In the genomic region with DNA sequence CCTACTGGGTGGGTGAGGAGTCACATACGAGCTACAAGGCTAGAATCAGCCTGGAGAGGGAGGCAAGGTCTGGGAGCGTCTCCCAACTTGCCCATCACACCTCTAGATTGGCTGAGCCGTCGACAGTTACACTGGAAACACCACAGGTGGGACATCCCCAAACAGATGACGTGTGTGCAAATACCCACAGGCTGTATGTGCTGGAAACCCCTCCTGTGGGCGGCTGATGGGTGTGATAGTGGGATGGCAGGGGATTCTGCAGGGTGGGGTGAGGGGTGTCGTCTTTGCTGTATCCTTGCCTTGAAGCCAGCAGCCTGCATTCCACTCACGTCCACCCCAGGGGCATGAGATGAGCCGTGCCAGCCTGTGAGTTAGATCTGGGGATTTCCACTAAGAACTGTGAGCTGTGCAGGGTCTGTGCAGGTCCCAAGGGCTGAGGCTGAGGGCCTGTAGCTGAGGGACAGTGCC, we compare ENCODE assay signal across 8 mouse cellular contexts. TPM values are rescaled to one million over a fixed set of nuclear protein-coding genes. Genes with fewer than 3 reads are reported as not detected.
A peak's percentile ranks its signal among the peaks of the same experiment; 100 is the strongest.
DNase-seq lines count a peak whose midpoint lies in the region; ATAC-seq and TF ChIP-seq lines count a peak whose summit lies in the region.

No protein-coding gene starts in this region.

- no peak for TF ChIP-seq EP300 in liver, postnatal 0 days (IDR thresholded peaks at IDR 0.05; ENCODE audit: low read depth)

- H3K9ac ChIP-seq in heart, embryonic 15.5 days = peak overlapping the region; percentile 65
- H3K9ac ChIP-seq in forebrain, embryonic 16.5 days (replicated peaks; ENCODE audit: low read depth, low read length) = peak overlapping the region; percentile 72
- peak overlapping the region; percentile 55 for H3K9ac ChIP-seq in liver, postnatal 0 days (replicated peaks)

- H3K4me3 ChIP-seq in heart, embryonic 15.5 days = peak overlapping the region; percentile 67
- H3K4me3 ChIP-seq in forebrain, embryonic 16.5 days (replicated peaks; ENCODE audit: low read length) = peak overlapping the region; percentile 56
- H3K4me3 ChIP-seq in liver, postnatal 0 days (ENCODE audit: low read depth, low read length) = peak overlapping the region; percentile 51

- H3K9me3 ChIP-seq in heart, embryonic 15.5 days (replicated peaks) = no peaks in the 10 kb centered on the region
- no peaks in the 10 kb centered on the region for H3K9me3 ChIP-seq in forebrain, embryonic 16.5 days (ENCODE audit: control insufficient read depth, low read length)
- no peaks in the 10 kb centered on the region for H3K9me3 ChIP-seq in liver, postnatal 0 days (ENCODE audit: low read length)

- H3K4me1 ChIP-seq in heart, embryonic 15.5 days (replicated peaks) = peaks cover 43% of the 10 kb centered on the region
- peaks cover 25% of the 10 kb centered on the region for H3K4me1 ChIP-seq in forebrain, embryonic 16.5 days (replicated peaks; ENCODE audit: control insufficient read depth, insufficient read depth, low read length)
- H3K4me1 ChIP-seq in liver, postnatal 0 days (ENCODE audit: insufficient read depth) = peaks cover 36% of the 10 kb centered on the region

- TF ChIP-seq CTCF in liver, postnatal 0 days (IDR thresholded peaks at IDR 0.05; ENCODE audit: low read depth) = no peak

- peaks cover 8% of the 10 kb centered on the region; the same call in 1 of the 2 replicates for H3K36me3 ChIP-seq in heart, embryonic 15.5 days
- no peaks in the 10 kb centered on the region for H3K36me3 ChIP-seq in forebrain, embryonic 16.5 days (ENCODE audit: control insufficient read depth, insufficient read depth)
- 0 out of 2 replicates have a peak, but pooled peaks cover 2% of the 10 kb centered on the region for H3K36me3 ChIP-seq in liver, postnatal 0 days (replicated peaks; ENCODE audit: insufficient read depth, low read length)

- peak overlapping the region; percentile 97 for H3K27ac ChIP-seq in heart, embryonic 15.5 days
- no peak overlapping the region for H3K27ac ChIP-seq in forebrain, embryonic 16.5 days (ENCODE audit: low read length)
- H3K27ac ChIP-seq in liver, postnatal 0 days (ENCODE audit: low read depth) = peak overlapping the region; percentile 90; the same call in 1 of the 2 replicates

- WGBS in heart, embryonic 15.5 days = 41% methylated on average over 9 of the region's 9 CpGs
- WGBS in forebrain, embryonic 16.5 days = 65% methylated on average over 9 of the region's 9 CpGs
- WGBS in liver, postnatal 0 days (ENCODE audit: insufficient replicate concordance) = 56% methylated on average over 9 of the region's 9 CpGs

- peak overlapping the region; percentile 79 for H3K4me2 ChIP-seq in heart, embryonic 15.5 days
- H3K4me2 ChIP-seq in forebrain, embryonic 16.5 days (ENCODE audit: low read length) = peak overlapping the region; percentile 76
- H3K4me2 ChIP-seq in liver, postnatal 0 days (ENCODE audit: low read depth, low read length) = peak overlapping the region; percentile 73

- no peak for DNase-seq in heart, adult 9 months (ENCODE audit: low spot score in 2 of 2)
- DNase-seq in MN1 (ENCODE audit: low spot score) = peak; percentile 21
- DNase-seq in liver, postnatal 0 days = no peak
- no peak for DNase-seq in embryo, embryonic 9.5 days (ENCODE audit: extremely low spot score)
- DNase-seq in spleen, adult 12 weeks (ENCODE audit: low spot score) = no peak
- DNase-seq in kidney, adult 8-10 months = no peak

- ATAC-seq in heart, embryonic 15.5 days (replicated peaks; ENCODE audit: insufficient number of reproducible peaks, insufficient read depth, low FRiP score, low read depth) = no peak
- ATAC-seq in forebrain, embryonic 16.5 days = 0 out of 2 replicates have a peak, but pooled peaks have one; percentile 4
- ATAC-seq in liver, postnatal 0 days = no peak

- H3K27me3 ChIP-seq in heart, embryonic 15.5 days = peaks cover 14% of the 10 kb centered on the region
- peaks cover 13% of the 10 kb centered on the region for H3K27me3 ChIP-seq in forebrain, embryonic 16.5 days (replicated peaks; ENCODE audit: control insufficient read depth, insufficient read depth, low read length)
- H3K27me3 ChIP-seq in liver, postnatal 0 days (ENCODE audit: insufficient read depth, low read length) = peaks cover 13% of the 10 kb centered on the region

RNA-seq across cellular contexts. Expression of gene Tnfrsf18, which starts 4.7 kb away (rescaled TPM):
- 1.9 and 2.9 TPM in 2 replicates for polyA plus RNA-seq in heart, embryonic 15.5 days (2015; fragmentation: Nextera tagmentation; extraction: Ambion mirVana)
- 0.60 and 1.5 TPM in 2 replicates for polyA plus RNA-seq in forebrain, embryonic 16.5 days (2015; fragmentation: Nextera tagmentation; extraction: Ambion mirVana)
- polyA plus RNA-seq in liver, postnatal 0 days (2015; fragmentation: Nextera tagmentation; extraction: Ambion mirVana) = 0.78 and 1.2 TPM in 2 replicates

RNA-seq across cellular contexts. Expression of gene Tnfrsf4, which starts 17.0 kb away (rescaled TPM):
- 0.36 and 0.55 TPM in 2 replicates for polyA plus RNA-seq in heart, embryonic 15.5 days (2015; fragmentation: Nextera tagmentation; extraction: Ambion mirVana)
- 1.0 and 1.4 TPM in 2 replicates for polyA plus RNA-seq in forebrain, embryonic 16.5 days (2015; fragmentation: Nextera tagmentation; extraction: Ambion mirVana)
- polyA plus RNA-seq in liver, postnatal 0 days (2015; fragmentation: Nextera tagmentation; extraction: Ambion mirVana) = 0.26 and 0.36 TPM in 2 replicates

RNA-seq across cellular contexts. Expression of gene Ttll10, which starts 28.5 kb away (rescaled TPM):
- polyA plus RNA-seq in heart, embryonic 15.5 days (2015; fragmentation: Nextera tagmentation; extraction: Ambion mirVana) = 0.59 and 1.1 TPM in 2 replicates
- not detected in 2 replicates for polyA plus RNA-seq in forebrain, embryonic 16.5 days (2015; fragmentation: Nextera tagmentation; extraction: Ambion mirVana)
- polyA plus RNA-seq in liver, postnatal 0 days (2015; fragmentation: Nextera tagmentation; extraction: Ambion mirVana) = 0.15 and 0.31 TPM in 2 replicates

RNA-seq across cellular contexts. Expression of gene Sdf4, which starts 38.0 kb away (rescaled TPM):
- 105 and 127 TPM in 2 replicates for polyA plus RNA-seq in heart, embryonic 15.5 days (2015; fragmentation: Nextera tagmentation; extraction: Ambion mirVana)
- polyA plus RNA-seq in forebrain, embryonic 16.5 days (2015; fragmentation: Nextera tagmentation; extraction: Ambion mirVana) = 118 and 125 TPM in 2 replicates
- polyA plus RNA-seq in liver, postnatal 0 days (2015; fragmentation: Nextera tagmentation; extraction: Ambion mirVana) = 91.5 and 94.2 TPM in 2 replicates

RNA-seq across cellular contexts. Expression of gene B3galt6, which starts 38.2 kb away (rescaled TPM):
- polyA plus RNA-seq in heart, embryonic 15.5 days (2015; fragmentation: Nextera tagmentation; extraction: Ambion mirVana) = 7.7 and 10.0 TPM in 2 replicates
- polyA plus RNA-seq in forebrain, embryonic 16.5 days (2015; fragmentation: Nextera tagmentation; extraction: Ambion mirVana) = 26.8 and 30.4 TPM in 2 replicates
- polyA plus RNA-seq in liver, postnatal 0 days (2015; fragmentation: Nextera tagmentation; extraction: Ambion mirVana) = 3.5 and 4.7 TPM in 2 replicates
